Mouse (Mus musculus) right cerebral cortex, postnatal 14 days (tissue): ENCODE measurements around the gene Cox6b2.

Experiments
- DNase-seq: peaks from one replicate; pipeline ENCODE4 v3.0.0; 2022

Cox6b2 gene

DNA sequence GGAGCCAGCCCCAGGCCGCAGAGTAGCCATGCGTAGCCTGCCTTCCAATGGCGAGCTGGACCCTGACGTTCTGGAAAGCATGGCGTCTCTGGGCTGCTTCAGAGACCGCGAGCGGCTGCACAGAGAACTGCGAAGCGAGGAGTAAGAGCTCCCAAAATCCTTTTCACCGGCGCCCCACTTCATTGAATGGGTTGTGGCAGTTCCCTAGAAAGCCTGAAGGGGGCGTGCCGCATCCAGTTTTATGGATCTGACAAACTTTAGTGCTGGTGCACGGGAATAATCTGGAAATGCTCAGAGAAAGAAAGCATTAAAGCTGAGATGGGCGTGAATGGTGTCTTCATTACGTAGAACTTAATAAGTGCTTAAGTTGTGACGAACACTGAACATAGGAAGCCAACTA lies 47.8 kb downstream of the Cox6b2 start:
- peak; percentile 51 for DNase-seq

DNA sequence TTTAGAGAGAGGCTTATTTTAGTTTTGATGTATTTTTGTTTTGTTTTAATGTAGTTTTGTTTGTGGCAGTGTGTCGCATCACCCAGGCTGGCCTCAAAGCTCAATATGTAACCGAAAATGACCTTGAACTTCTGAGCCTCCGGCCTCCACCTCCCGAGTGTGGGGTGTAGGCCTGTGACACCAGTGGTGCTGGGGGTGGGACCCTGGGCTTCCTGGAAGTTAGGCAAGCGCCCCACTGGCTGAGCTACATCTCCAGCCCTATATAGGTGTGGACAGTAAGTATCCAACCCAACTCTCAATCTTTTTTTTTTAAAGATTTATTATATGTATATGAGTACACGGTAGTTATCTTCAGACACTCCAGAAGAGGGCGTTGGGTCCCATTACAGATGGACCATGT lies 49.7 kb downstream of the Cox6b2 start:
- DNase-seq, result no peak

DNA sequence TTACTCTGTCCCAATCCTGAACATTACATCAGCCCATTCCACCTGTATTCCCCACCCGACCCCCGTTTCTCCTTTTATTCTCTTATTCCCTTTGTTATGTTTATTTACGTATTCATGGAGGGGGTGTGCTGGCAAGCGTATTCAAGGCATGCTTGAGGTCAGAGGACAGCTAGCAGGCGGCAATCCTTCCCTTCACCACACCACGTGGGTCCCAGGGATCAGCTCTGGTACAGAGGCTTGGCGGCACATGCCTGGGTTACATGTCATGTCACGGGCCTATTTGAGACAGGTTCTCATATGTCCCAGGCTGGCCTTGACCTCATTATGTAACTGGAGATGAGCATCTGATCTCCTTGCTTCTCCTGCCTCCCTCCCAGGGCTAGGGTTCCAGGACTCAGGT lies 50.6 kb downstream of the Cox6b2 start:
- no peak for DNase-seq
